Mouse (Mus musculus): ENCODE measurements around the gene Slc39a11.
"Not testable (repeated sequence)": the region's sequence is repeated elsewhere in the genome, so short reads cannot be mapped to it uniquely, and the experiment has no call there.

Gene Slc39a11

DNA sequence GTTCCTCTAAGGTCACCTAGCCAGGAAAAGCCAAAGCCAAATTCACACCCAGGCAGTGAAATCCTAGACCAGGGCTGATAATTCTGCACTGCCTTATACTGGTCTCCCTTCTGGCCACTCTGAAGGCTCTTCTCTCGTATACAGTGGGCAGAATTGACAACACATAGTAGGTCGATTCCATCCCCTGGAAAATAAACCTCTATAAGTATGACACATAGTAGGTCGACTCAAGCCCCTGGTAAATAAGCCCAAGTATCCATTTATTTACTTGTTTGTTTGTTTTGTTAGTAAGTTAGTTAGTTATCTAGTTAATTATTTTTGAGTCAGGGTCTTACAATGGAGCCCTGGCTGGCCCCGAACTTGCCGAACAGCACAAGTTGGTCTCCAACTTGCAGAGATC lies 54.7 kb downstream of the Slc39a11 start:
- no peak for DNase-seq (ENCODE audit: low spot score)

DNA sequence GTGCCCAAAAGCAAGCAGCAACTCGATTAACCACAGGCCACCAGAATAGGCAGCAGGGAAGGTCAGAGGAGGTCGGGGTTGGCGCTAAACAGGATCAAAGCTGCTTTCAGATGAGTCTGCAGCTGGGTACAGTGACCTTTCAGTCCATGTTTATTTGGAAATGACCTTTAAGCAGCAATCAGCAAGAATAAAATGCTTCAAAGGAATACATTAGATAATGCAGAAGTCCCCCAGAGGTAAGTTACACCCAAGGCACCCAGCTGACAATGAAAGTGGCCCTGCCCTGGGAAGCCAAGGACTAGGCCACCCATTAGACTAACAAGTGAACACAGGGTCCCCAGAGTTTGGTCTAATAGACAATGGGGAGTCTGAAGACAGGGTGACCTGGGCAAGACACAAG lies 60.9 kb downstream of the Slc39a11 start:
- no peak for DNase-seq (ENCODE audit: low spot score)

DNA sequence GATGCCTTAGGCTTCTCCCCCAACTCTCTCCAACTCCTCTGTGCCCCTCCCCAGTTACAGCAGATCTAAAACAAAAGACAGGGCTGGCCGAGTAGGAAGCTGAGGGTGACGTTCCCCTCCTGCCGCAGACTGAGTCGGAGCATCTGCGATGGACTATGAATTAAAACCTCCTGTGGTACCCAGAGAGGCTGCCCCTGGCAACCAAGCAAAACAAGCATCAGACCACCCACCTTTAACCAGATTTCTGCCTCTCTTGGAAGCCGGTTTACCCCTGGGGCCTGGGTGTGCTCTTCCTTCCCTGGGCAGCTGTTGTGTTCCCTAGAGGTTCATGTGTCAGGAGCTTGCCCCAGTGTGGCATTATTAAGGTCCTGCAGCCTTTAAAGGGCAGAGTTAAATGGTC lies 63.5 kb downstream of the Slc39a11 start:
- DNase-seq (ENCODE audit: low spot score), result no peak

DNA sequence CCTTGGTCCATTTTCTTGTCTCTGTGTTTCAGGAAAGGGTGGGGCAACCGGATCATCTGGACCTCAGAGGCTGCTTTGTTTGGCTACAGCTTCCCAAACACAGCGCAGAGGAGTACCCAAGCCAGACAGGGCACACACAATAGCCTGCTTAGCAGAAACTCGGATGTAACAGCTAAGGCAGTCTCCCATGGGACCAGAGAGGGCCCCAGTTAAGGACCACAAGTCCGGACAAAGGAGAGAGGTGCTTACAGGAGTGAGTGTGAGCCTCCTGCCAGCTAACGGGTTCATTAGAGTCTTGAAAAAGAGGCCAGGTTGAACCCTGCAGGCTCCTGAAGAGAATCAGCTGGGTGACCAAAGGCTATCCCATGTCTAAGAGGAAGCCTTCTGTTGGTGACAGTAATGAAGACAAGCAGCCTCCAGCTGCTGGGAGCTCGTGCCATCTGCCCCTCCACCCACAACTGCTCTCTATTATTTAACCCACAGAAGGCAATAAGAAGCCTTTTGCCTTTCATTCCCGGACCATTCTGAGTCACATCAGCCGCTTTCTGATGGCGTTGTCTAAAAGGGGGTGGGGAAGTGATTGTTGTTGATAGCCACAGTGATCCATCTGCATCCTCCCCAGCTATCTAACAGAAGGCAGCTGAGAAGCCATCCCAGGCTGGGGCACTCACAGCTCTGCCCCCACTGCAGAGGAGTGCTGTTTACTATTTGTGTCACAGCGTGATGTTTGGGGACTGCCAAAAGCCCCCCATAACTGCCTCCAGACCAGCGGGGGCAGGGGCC lies 65.8 kb downstream of the Slc39a11 start:
- no peak for DNase-seq (ENCODE audit: low spot score)

DNA sequence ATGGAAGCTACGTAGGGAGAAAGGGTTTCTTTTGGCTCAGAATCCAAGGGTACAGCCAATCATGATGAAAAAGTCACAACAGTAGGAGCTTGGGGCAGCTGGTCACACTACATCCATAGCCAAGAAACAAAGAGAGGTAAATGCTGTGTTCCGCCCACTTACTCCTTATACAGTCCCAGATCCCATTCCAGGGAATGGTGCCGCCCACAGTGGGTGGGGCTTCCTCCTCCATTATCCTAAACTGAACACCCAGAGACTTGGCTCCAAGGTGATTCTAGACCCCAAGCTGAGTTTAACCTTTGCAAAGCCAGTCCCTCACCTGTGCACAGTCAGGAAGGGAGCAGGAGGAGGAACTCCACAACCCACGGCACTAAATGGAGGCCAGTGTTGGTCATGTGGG lies 72.7 kb downstream of the Slc39a11 start:
- no peak for DNase-seq (ENCODE audit: low spot score)

DNA sequence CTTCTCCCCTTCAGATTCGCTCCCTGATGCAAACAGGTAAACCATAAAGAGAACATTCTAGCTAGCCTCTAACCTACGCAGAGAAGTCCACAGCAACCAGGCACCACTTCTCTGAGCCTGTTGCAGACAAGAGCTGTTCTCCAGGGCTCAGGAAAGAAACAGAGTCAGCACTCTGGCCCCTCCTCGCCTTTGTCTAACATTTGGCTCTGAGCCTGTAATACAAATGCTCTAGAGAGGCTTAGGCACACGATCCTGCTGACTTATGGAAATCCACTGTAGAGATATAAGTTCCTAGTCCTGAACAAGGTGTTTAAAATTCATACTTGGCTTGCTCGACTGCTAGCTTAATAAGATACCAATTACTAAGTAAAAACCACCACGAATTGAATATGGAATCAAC lies 77.2 kb downstream of the Slc39a11 start:
- no peak for DNase-seq (ENCODE audit: low spot score)

DNA sequence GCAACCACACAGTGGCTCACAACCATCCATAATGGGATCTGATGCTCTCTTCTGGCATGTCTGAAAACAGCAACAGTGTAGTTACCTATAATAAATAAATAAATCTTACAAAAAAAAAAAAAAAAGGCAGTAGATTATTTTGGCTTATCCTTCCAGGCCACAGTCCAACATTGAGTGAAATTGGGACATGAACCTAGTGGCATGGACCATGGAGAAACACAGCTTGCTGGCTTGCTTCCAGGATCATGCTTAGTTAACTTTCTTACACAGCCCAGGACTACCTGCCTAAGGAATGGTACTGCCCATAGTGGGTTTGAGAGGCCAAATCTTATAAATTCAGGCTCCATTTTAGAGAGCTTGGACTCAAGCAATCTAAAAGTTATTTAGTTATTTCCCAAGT lies 78.3 kb downstream of the Slc39a11 start:
- DNase-seq (ENCODE audit: low spot score), result no peak

DNA sequence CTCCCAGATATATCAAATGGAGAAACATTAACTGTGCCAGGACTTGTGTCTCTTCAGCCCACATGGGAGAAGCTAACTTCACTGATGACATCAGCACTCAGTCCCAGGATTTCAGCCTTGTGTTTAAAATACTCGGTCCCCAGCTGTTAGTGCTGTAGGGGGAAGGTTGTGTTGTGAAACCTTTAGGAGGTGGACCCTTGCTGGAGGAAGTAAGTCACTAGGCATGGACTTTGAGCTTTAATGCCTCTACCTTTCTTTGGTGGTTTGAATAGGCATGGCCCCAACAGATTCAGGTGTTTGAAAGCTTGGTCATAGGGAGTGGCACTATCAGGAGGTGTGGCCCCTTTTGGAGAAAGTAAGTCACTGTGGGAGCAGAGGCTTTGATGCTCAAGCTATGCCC lies 80.9 kb downstream of the Slc39a11 start:
- DNase-seq (ENCODE audit: low spot score), result no peak

DNA sequence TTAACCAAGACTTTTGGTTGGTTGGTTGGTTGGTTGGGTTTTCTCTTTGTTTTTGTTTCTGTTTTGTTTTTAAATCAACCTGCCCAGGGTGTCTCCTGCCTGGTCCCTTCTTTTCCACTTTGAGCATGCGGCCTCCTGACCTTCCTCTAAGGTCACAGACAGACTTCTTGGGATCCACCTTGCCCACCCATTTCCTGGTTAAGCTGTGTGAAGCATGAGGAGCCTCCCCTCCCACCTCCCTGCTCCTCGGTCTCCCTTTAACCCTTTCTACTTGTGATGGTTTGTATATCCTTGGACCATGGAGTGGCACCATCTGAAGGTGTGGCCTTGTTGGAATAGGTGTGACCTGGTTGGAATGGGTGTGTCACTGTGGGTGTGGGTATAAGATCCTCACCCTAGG lies 82.0 kb downstream of the Slc39a11 start:
- not testable (repeated sequence) for DNase-seq (ENCODE audit: low spot score)

DNA sequence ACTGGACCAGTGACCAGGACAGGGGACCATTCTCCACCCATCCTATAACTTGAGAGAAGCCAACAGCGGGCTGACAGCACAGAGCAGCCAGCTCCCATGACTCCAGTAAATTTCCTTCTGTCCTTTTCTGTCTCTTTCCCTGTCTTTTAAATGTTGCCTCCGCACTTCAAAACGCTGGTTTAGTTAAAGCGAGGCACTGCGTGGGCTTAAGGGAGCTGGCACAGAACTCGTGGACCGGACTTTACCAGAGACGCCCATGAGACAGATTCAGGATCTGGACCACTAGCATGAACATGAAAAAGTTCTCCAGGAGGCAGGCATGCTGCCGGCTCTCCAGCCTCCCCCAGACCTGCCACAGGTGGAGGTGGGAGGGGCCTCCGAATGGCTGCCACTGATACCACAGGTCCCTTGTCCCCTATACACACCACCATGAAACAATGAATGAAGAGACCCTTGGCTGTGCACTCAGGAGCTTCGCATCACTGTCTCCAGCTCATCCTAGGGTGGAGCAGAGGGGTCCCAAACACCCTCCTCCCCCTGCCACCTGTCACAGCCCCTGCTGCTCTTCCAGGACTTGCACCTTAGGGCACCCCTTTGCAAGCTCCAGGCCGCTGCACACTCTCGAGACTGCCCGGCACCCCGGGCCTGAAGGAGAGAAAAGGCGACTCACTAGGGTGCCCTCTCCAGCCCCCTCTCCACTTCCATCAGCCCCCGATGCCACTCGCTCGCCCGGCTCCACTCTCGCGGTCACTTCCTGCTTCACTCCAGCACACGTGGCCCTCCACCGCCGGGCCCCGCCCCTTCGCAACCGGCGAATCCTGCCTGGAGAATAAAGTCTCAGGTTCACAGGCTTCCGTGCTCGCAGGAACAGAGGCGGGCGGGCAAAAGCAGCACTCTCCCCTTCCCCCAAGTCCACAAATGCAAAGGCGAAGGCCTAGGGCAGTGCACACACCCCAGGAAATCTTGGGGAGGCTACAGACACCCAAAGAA lies 84.6 kb downstream of the Slc39a11 start:
- DNase-seq (ENCODE audit: low spot score), result peak; percentile 85

DNA sequence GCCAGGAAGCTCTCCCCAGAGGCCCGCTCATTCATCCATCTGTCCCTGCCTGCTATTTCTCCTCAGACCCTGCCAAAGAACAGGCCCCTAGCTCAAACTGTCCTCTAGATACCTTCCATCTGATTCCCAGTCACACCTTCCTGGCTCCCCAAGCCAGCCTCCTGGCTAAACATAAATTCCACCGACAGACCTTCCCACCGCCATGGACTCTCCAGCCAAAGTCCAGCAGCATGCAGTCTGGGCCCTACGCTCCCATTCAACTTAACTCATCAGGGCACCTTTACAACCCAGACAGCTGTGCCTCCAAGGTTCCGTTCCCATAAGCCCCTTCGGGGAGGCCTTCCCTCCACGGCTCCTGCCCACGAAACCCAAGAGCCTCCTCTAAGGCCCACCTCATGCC lies 87.6 kb downstream of the Slc39a11 start:
- no peak for DNase-seq (ENCODE audit: low spot score)

DNA sequence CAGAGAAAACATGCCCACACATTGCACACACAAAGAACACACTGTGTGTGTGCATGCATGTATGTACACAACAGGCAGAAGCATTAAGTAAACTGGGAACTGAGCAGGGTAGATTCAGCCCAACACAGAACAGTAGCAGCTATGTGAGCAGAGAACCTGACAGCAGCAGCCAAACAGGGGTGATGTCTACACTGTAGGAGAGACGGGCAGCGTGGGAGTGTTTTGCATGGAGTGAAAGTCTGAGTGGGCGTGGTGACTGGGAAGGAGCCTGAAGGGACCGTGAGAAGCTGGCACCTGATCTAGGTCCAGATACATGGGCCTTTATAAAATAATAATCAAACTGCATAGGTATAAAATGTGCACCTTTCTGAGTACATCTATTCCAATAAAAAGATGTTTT lies 89.7 kb downstream of the Slc39a11 start:
- DNase-seq (ENCODE audit: low spot score), result no peak

DNA sequence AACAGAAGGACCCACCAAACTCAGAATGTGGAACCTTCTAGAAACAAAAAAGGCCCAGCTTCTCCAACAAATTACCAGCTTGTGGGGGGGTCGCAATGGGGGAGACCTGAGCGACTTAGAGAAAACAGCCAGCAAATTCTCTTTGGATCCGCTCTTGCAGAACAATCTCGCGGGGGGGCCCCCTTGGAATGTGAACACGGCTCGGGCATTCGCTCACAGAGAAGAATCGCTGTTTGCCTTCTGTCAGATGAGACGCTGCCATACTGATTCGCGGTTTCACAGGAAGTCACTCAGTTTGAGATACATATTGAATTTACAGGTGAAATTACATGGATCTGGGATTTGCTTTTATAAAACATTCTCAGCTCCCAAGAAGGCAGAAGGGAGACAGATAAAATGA lies 91.4 kb downstream of the Slc39a11 start:
- DNase-seq (ENCODE audit: low spot score), result no peak

DNA sequence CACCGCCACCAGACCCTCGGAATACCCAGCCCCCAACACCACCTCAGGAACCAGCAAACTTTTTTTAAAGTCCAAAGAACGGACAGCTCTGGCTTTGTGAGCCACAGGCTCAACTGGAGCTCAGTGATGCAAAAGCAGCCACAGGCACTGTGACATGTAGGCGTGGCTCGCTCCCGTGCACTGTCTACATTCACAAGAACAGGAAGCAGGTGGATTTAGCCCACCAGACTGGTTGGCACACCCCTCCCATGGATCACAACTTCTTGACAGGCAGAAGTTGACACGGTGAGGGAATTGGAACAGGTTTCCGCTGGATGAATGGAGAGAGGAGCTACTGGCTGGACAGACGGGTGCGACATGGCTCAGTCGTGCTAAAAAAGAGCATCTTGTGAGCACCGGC lies 93.7 kb downstream of the Slc39a11 start:
- no peak for DNase-seq (ENCODE audit: low spot score)

DNA sequence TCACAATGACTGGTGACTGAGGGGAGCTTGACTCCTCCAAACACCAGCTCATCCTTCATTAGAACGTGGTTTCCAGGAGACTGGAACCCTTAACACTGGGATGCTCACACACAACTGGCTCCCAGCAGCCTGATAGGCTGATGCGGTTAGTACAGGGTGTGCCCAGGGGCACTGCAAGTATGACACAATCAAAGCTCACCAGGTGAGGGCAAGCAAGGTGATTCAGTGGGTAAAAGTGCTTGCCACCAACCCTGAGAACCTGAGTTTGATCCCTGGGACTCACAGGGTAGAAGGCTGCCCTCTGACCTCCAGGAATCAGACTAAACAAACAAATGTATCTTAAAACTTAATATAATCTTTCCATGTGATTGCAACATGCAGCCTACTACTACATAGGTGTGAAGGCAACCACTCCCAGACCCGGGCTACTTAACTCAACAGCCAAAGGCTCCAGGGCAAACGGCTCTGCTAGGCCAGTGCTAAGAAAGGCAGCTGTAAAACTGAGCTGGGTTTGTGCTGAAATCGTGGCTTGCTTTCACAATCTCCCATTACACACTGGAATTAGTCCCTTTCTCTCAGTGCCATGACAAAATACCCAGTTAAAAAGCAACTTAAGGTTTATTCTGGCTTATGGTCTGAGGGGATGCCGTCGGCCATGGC lies 95.0 kb downstream of the Slc39a11 start:
- DNase-seq (ENCODE audit: low spot score), result no peak

DNA sequence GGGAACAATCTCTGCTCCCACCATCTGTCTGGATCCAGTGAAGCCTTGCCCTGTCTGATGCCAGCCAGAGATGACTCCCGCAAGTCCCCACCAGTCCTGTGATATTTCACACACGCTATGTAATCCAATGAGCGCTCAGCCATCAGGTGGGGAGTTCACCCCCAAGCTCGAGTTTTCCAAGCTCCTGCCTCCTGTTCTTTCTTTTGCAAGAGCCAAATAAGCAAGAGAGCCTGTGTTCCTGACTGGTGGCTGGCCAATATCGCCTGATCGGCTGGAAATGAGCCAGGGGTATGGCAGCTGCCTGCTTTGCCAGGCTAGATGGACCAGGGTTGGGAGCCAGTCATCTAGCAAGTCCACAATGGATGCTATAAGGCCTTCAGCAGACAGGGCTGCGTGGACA lies 95.7 kb downstream of the Slc39a11 start:
- no peak for DNase-seq (ENCODE audit: low spot score)

DNA sequence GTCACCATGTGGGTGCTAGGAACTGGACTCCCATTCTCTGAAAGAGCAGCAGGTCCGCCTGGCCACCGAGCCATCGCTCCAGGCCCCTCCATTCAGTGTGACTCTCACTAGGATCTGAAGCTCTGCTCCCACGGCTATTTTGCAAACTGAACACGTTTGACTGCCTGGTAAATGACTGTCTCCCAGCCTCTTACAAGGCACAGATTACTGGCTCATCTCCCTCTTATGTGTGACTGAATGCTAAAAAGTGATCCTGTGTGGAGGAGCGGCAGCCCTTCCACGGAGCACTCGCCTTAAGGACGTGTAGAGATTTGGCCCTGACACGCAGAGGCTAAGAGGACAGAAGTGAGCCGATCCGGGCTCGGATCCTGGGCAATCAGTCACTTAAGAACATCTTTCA lies 96.3 kb downstream of the Slc39a11 start:
- no peak for DNase-seq (ENCODE audit: low spot score)

DNA sequence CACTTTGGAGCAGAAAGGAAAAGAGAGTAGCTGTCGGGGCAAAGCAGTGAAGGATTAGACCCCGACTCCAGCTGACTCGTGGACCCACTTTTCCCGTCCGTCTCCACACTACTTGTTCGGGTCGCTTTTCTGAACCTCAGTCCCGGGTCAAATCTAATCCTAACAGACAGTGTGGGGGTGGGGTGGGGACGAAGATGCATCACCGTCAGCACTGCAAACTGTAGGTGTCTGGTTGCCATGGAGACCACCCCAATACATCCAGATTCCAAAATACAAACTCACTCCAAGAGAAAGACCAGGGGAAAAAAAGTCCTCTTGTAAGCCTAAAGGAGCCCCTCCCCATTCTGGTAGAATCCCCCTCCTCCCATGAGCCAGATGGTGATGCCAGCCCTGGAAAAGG lies 97.3 kb downstream of the Slc39a11 start:
- no peak for DNase-seq (ENCODE audit: low spot score)

DNA sequence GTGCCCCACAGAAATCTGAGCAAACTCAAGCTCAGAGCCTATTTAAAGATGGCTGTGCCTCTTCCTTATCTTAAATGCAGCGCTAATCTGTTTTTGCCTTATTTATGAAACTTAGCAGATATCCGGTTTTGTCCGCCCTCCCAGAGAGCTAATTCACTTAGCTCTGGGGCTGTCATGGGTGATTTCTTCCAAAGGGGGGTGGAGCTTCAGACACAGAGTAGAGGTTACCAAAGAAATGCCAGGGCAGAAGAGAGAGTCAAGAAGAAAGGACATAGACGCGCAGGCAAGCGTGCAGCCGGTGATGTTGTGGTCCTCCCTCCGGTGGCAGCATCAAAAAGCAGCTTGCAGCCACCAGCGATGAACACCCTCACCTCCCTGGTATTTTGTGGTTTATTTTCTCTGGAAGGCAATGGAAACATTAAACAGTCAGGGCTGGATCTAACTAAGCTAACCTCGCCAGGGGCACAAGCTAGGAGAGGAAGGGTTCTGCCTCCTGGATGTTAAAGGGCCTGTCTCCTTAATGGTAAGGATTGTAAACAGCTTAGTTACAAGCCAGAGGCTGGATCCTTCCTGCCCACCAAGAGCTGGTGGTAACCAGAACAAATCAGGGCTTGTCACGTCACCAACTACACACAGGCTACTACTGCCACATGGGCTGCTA lies 103.5 kb downstream of the Slc39a11 start:
- no peak for DNase-seq (ENCODE audit: low spot score)

DNA sequence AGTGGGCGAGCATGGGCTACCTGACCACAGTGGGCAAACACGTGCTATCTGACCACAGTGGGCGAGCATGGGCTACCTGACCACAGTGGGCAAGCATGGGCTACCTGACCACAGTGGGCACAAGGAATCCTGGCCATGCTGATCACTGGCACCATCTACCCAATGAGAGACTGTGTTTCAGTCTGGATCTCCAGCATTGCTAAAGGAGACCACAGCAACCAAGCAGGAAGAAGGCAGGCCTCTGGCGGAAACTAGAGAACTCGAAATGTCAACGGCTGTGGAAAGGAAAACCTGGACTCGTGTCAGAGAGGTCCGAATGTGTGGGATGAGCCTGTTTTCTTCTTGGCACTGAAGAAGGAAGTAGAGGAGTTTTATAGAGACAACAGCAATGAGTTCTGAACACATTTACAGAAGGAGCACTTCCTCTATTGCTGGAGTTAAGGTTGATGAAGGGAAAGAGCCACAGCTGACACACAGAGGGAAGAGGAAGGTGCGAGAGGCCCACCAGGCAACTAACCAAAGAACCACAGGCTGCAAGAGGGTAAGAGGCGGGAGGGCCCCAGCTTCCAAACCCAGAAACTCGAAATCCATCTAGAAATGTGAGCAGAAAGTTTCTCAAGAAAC lies 105.8 kb downstream of the Slc39a11 start:
- DNase-seq (ENCODE audit: low spot score), result no peak

DNA sequence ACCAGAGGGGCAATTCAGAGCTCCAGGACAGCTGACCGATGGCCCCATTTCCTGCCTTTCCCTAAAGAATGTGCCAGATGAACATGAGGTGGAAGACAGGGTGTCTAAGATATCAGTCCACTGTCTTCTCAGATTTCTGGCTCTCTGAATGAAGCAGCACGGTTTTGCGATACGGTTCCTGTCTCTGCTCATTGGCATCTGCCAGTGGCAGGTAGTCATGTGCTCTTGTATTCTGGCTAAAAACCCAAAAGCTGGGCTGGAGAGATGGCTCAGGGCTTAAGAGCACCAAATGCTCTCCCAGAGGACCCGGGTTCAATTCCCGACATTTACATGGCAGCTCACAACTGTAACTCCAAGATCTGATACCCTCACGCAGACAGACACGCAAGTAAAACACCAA lies 108.8 kb downstream of the Slc39a11 start:
- DNase-seq (ENCODE audit: low spot score), result no peak

All from T-cell, adult 2 months (primary cell).